10 mouse cellular contexts compared by ENCODE assay signal in the genomic region with DNA sequence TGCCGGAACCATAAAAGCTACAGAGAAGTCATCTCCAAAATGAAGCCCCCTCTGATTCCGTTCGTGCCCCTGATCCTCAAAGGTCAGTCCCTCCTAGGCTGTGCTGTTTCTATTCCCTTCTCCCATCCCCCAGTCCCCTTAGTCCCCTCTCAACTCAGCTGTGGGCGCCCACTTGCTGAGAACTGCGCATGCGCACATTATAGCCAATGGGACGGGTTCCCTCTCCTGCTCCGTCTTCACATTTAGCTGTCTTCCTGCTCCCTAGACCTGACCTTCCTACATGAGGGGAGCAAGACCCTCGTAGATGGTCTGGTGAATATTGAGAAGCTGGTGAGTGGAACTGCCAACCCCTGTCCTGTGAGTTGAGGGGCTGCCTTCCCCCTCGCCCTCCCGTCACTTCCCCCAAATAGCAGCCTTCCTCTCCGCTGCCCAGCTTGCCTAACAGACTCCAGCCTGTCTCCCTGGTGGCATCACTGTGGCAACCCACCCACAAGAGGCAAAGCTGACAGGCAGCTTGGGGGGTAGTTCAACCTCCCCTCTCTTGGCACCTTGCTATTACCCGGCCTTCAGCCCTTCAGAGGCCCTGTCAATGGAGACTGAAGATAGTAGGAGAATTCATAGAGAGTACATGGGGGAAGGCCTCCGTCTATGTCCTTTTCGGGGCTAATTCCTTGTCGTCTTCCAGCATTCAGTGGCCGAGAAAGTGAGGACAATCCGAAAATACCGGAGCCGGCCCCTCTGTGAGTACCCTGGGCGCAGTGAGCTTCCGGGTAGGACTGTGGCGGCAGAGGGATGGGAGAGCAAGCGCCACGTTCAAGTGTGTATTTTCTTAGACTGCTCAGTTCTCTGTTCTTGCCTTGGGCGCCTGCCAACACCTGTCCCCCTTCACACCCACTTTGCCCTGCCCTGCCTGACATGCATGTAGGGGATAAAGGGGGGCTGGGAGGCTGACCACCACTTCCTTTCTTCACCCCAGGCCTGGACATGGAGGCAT. TPM values are rescaled to one million over a fixed set of nuclear protein-coding genes. Genes with fewer than 3 reads are reported as not detected.
DNase-seq lines count a peak whose midpoint lies in the region; ATAC-seq lines count a peak whose summit lies in the region.
"Had no signal": no experiment of that assay in that cellular context is flagged by ENCODE, and none has a peak within 500 bp of the region (broad histone marks: within the 10 kb centered on the region; RNA-seq: fewer than 3 reads in every experiment).

No protein-coding gene starts in this region.

- H3K27ac ChIP-seq in hindbrain, embryonic 12.5 days = peak overlapping the region; percentile 44; the same call in 1 of the 2 replicates
- no peak overlapping the region for H3K27ac ChIP-seq in liver, embryonic 12.5 days

- peak overlapping the region; percentile 39 for H3K4me2 ChIP-seq in hindbrain, embryonic 12.5 days (replicated peaks)
- H3K4me2 ChIP-seq in liver, embryonic 12.5 days = no peak overlapping the region

- DNase-seq in kidney, postnatal 4 days = peak; percentile 39 to 42
- DNase-seq in kidney, adult 9 months = no peak
- peak; percentile 71 for DNase-seq in embryo, embryonic 10 days (ENCODE audit: low spot score)
- peak; percentile 52 for DNase-seq in neural tube, embryonic 10.5 days (ENCODE audit: extremely low spot score, low spot score)
- DNase-seq in thymus, postnatal 10 days (ENCODE audit: low spot score in 2 of 2) = no peak
- no peak for DNase-seq in adipocyte (ENCODE audit: low spot score)
- DNase-seq: heart, adult 18-20 months; thymus, adult 18-20 months had no signal

- H3K4me3 ChIP-seq in hindbrain, embryonic 12.5 days = 0 out of 2 replicates have a peak overlapping the region, but pooled peaks have one; percentile 9
- H3K4me3 ChIP-seq in liver, embryonic 12.5 days = no peak overlapping the region

- H3K4me1 ChIP-seq in hindbrain, embryonic 12.5 days = peaks cover 28% of the 10 kb centered on the region
- peaks cover 10% of the 10 kb centered on the region; the same call in 1 of the 2 replicates for H3K4me1 ChIP-seq in liver, embryonic 12.5 days

- peaks cover 5% of the 10 kb centered on the region; the same call in 1 of the 2 replicates for H3K27me3 ChIP-seq in hindbrain, embryonic 12.5 days
- H3K27me3 ChIP-seq in liver, embryonic 12.5 days (replicated peaks) = peaks cover 57% of the 10 kb centered on the region

- ATAC-seq in hindbrain, embryonic 12.5 days (ENCODE audit: low FRiP score) = peak; percentile 65; the same call in 1 of the 2 replicates
- no peak for ATAC-seq in liver, embryonic 12.5 days

- H3K36me3 ChIP-seq in hindbrain, embryonic 12.5 days = no peaks in the 10 kb centered on the region
- H3K36me3 ChIP-seq in liver, embryonic 12.5 days = no peaks in the 10 kb centered on the region

- H3K9ac ChIP-seq in hindbrain, embryonic 12.5 days = 0 out of 2 replicates have a peak overlapping the region, but pooled peaks have one; percentile 9
- H3K9ac ChIP-seq in liver, embryonic 12.5 days = no peak overlapping the region

- 61% methylated on average over 26 of the region's 26 CpGs for WGBS in hindbrain, embryonic 12.5 days
- WGBS in liver, embryonic 12.5 days (ENCODE audit: insufficient replicate concordance) = 67% methylated on average over 26 of the region's 26 CpGs

- no peaks in the 10 kb centered on the region for H3K9me3 ChIP-seq in hindbrain, embryonic 12.5 days (replicated peaks)
- no peaks in the 10 kb centered on the region for H3K9me3 ChIP-seq in liver, embryonic 12.5 days (replicated peaks)

RNA-seq across cellular contexts. Expression of a gene that starts 13.0 kb away (rescaled TPM):
- polyA plus RNA-seq in hindbrain, embryonic 12.5 days (2016; fragmentation: Nextera tagmentation; extraction: Ambion mirVana) = 4.7 and 5.0 TPM in 2 replicates
- 2.0 and 2.2 TPM in 2 replicates for polyA plus RNA-seq in liver, embryonic 12.5 days (2016; fragmentation: Nextera tagmentation; extraction: Ambion mirVana)

RNA-seq across cellular contexts. Expression of a gene that starts 13.8 kb away (rescaled TPM):
- polyA plus RNA-seq in hindbrain, embryonic 12.5 days (2016; fragmentation: Nextera tagmentation; extraction: Ambion mirVana) = 3.1 and 4.1 TPM in 2 replicates
- 0.21 and 0.24 TPM in 2 replicates for polyA plus RNA-seq in liver, embryonic 12.5 days (2016; fragmentation: Nextera tagmentation; extraction: Ambion mirVana)

RNA-seq across cellular contexts. Expression of a gene that starts 45.7 kb away (rescaled TPM):
- polyA plus RNA-seq in hindbrain, embryonic 12.5 days (2016; fragmentation: Nextera tagmentation; extraction: Ambion mirVana) = 62.5 and 66.5 TPM in 2 replicates
- 26.4 and 29.7 TPM in 2 replicates for polyA plus RNA-seq in liver, embryonic 12.5 days (2016; fragmentation: Nextera tagmentation; extraction: Ambion mirVana)

RNA-seq across cellular contexts. Expression of a gene that starts 55.1 kb away (rescaled TPM):
- 38.8 and 40.4 TPM in 2 replicates for polyA plus RNA-seq in hindbrain, embryonic 12.5 days (2016; fragmentation: Nextera tagmentation; extraction: Ambion mirVana)
- 11.5 and 11.7 TPM in 2 replicates for polyA plus RNA-seq in liver, embryonic 12.5 days (2016; fragmentation: Nextera tagmentation; extraction: Ambion mirVana)

RNA-seq across cellular contexts. Expression of a gene that starts 57.2 kb away (rescaled TPM):
- polyA plus RNA-seq in hindbrain, embryonic 12.5 days (2016; fragmentation: Nextera tagmentation; extraction: Ambion mirVana) = 19.0 and 20.2 TPM in 2 replicates
- 86.5 and 89.9 TPM in 2 replicates for polyA plus RNA-seq in liver, embryonic 12.5 days (2016; fragmentation: Nextera tagmentation; extraction: Ambion mirVana)

Comparison
In these comparisons a context has a peak if more than half of its experiments do, and no peak if none do; other contexts are left out.
1. DNase-seq: peak in kidney, postnatal 4 days (2 of 2), embryo, embryonic 10 days (single experiment) and neural tube, embryonic 10.5 days (single experiment); none in kidney, adult 9 months (single experiment), thymus, postnatal 10 days (0 of 2) and adipocyte (single experiment).